Mouse (Mus musculus): ENCODE data around the gene Sec31a. TPM values are rescaled to one million over a fixed set of nuclear protein-coding genes. Genes with fewer than 3 reads are reported as not detected.
"Not testable (repeated sequence)": the region's sequence is repeated elsewhere in the genome, so short reads cannot be mapped to it uniquely, and the experiment has no call there.

Sec31a gene
- polyA plus RNA-seq, 1 experiment from 2014 or later, result 90.3 TPM

- peak overlapping the region; percentile 67 for H3K4me3 ChIP-seq (replicated peaks)
- H3K27me3 ChIP-seq, result no peaks in the 10 kb centered on the region
- peaks cover 63% of the 10 kb centered on the region for H3K4me1 ChIP-seq (replicated peaks)
- WGBS, result 16% methylated on average over 5 of the region's 5 CpGs
- H3K9ac ChIP-seq (replicated peaks), result peak overlapping the region; percentile 88
- H3K36me3 ChIP-seq, result peaks cover 49% of the 10 kb centered on the region
- H3K9me3 ChIP-seq, result no peaks in the 10 kb centered on the region
- ATAC-seq, result no peak
- peak overlapping the region; percentile 93 for H3K4me2 ChIP-seq (replicated peaks)
- H3K27ac ChIP-seq, result 0 out of 2 replicates have a peak overlapping the region, but pooled peaks have one; percentile 0
Observed at GRCm38 (mm10) chr5:100428031-100428733, 12.1 kb upstream of the Sec31a start.

GRCm38 (mm10) chr5:100427276-100427675, 11.2 kb upstream of the Sec31a start:
- 57% methylated on average over 9 of the region's 9 CpGs for WGBS
- H3K4me3 ChIP-seq (replicated peaks), result peak overlapping the region; percentile 67
- peaks cover 72% of the 10 kb centered on the region for H3K4me1 ChIP-seq (replicated peaks)
- ATAC-seq, result no peak
- H3K4me2 ChIP-seq (replicated peaks), result peak overlapping the region; percentile 93
- H3K36me3 ChIP-seq, result peaks cover 58% of the 10 kb centered on the region
- H3K27ac ChIP-seq, result no peak overlapping the region
- no peaks in the 10 kb centered on the region for H3K9me3 ChIP-seq
- H3K27me3 ChIP-seq, result no peaks in the 10 kb centered on the region
- peak overlapping the region; percentile 88 for H3K9ac ChIP-seq (replicated peaks)

DNA sequence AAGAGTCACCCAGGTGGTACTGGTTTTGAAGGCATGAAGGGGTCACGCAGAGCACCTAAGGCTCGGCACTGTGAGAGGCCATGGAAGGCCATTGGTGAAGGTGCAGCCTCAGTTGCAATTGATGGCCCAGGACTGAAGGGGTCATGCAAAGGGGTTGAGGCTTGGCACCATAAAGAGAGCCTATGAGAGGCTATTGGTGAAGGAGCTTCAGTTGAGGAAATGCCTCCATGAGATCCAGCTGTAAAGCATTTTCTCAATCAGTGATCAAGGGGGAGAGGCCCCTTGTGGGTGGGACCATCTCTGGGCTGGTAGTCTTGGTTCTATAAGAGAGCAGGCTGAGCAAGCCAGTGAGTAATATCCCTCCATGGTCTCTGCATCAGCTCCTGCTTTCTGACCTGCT, 9.8 kb upstream of the Sec31a start:
- H3K9ac ChIP-seq (replicated peaks); H3K27ac ChIP-seq; H3K4me2 ChIP-seq (replicated peaks); H3K27me3 ChIP-seq; ATAC-seq; H3K9me3 ChIP-seq: not testable (repeated sequence)
- H3K4me3 ChIP-seq (replicated peaks), result 0 out of 2 replicates have a peak overlapping the region, but pooled peaks have one; percentile 67
- 80% methylated on average over 2 of the region's 2 CpGs for WGBS
- peaks cover 72% of the 10 kb centered on the region for H3K36me3 ChIP-seq
- H3K4me1 ChIP-seq (replicated peaks), result peaks cover 71% of the 10 kb centered on the region

DNA sequence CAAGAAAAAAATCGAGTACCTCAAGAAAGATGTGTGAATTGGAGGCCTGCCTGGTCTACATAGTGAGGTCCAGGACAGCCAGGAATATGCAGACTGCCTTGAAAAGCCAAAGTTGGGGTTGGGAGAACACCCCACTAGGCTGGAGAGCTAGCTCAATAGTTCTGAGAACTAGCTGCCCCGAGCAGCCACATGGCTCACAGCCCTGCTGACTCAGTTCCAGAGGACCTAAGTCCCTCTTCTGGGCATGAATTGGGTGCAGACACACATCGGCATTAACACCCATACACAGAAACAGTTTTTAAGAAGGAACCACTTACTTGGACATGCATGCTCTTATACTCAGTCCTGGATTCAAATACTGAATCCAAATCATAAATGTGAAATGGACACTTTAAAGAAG, 8.2 kb upstream of the Sec31a start:
- 92% methylated on average over 3 of the region's 3 CpGs for WGBS
- 0 out of 2 replicates have a peak overlapping the region, but pooled peaks have one; percentile 0 for H3K4me3 ChIP-seq (replicated peaks)

GRCm38 (mm10) chr5:100423626-100424025, 7.6 kb upstream of the Sec31a start:
- no peak for ATAC-seq
- Histone ChIP-seq H3K4me2 (replicated peaks) (0 out of 2 replicates have a peak overlapping the region, but pooled peaks have one; percentile 23), H3K36me3 (peaks cover 93% of the 10 kb centered on the region), H3K9ac (replicated peaks) (0 out of 2 replicates have a peak overlapping the region, but pooled peaks have one; percentile 40), H3K4me3 (replicated peaks) (no peak overlapping the region), H3K9me3 (no peaks in the 10 kb centered on the region), H3K4me1 (replicated peaks) (peaks cover 61% of the 10 kb centered on the region), H3K27ac (no peak overlapping the region), H3K27me3 (no peaks in the 10 kb centered on the region)
- WGBS, result 80% methylated on average over 7 of the region's 7 CpGs

More for the DNA sequence above, 8.2 kb upstream of the Sec31a start:
- Histone ChIP-seq H3K27ac (no peak overlapping the region), H3K9me3 (no peaks in the 10 kb centered on the region), H3K36me3 (peaks cover 86% of the 10 kb centered on the region), H3K4me1 (replicated peaks) (peaks cover 61% of the 10 kb centered on the region), H3K9ac (replicated peaks) (peak overlapping the region; percentile 40; the same call in 1 of the 2 replicates), H3K4me2 (replicated peaks) (peak overlapping the region; percentile 23; the same call in 1 of the 2 replicates), H3K27me3 (no peaks in the 10 kb centered on the region)
- ATAC-seq, result no peak

DNA sequence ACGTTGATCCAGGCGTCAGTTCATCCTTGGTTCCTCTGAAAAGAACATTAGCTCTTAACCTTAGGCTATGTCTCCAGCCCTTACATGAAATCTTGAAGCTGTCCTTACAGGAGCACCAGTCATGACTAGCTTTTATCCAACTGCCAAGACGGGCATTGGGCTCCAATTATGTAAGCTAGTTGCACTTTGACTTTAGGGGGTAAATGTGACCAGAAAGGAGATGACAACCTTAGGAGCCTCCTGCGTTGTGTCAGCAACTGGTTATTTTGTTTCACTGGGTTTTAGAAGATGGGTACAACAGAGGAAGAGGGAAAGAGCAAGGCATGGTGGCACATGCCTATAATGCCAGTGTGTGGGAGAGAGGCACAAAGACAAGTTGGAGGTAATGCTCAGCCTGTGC, 2.8 kb upstream of the Sec31a start:
- H3K36me3 ChIP-seq, result peaks cover 59% of the 10 kb centered on the region
- no peak for ATAC-seq
- H3K9me3 ChIP-seq, result no peaks in the 10 kb centered on the region
- 66% methylated on average over 4 of the region's 4 CpGs for whole genome bisulfite sequencing
- H3K4me1 ChIP-seq (replicated peaks), result peaks cover 43% of the 10 kb centered on the region
- no peak overlapping the region for H3K4me2 ChIP-seq (replicated peaks)
- H3K4me3 ChIP-seq (replicated peaks), result no peak overlapping the region
- H3K27ac ChIP-seq, result no peak overlapping the region
- H3K9ac ChIP-seq (replicated peaks), result no peak overlapping the region
- no peaks in the 10 kb centered on the region for H3K27me3 ChIP-seq

DNA sequence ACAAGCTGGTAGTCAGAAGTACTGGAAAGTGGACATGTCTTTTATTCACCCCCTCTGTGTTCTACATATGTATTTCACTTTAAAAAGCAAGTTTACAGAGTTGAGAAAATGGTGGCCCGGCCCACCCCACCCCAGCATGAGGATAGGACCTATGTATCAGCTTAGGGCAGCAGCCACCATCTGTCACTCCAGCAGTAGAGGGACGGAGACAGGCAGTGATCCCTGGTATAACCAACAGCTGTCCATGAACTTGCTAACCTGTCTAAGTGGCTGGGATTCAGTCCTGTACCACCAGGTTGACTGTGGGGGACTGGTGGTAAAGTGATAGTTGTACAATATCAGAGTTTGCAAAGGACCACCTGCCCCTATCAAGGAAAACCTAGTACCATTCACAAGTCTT, 2.0 kb upstream of the Sec31a start:
- Histone ChIP-seq H3K36me3 (peaks cover 51% of the 10 kb centered on the region), H3K4me2 (replicated peaks) (no peak overlapping the region), H3K27ac (no peak overlapping the region), H3K9ac (replicated peaks) (no peak overlapping the region), H3K9me3 (no peaks in the 10 kb centered on the region), H3K27me3 (no peaks in the 10 kb centered on the region), H3K4me3 (replicated peaks) (no peak overlapping the region), H3K4me1 (replicated peaks) (peaks cover 40% of the 10 kb centered on the region)
- ATAC-seq, result no peak
- 82% methylated on average over 2 of the region's 2 CpGs for WGBS

DNA sequence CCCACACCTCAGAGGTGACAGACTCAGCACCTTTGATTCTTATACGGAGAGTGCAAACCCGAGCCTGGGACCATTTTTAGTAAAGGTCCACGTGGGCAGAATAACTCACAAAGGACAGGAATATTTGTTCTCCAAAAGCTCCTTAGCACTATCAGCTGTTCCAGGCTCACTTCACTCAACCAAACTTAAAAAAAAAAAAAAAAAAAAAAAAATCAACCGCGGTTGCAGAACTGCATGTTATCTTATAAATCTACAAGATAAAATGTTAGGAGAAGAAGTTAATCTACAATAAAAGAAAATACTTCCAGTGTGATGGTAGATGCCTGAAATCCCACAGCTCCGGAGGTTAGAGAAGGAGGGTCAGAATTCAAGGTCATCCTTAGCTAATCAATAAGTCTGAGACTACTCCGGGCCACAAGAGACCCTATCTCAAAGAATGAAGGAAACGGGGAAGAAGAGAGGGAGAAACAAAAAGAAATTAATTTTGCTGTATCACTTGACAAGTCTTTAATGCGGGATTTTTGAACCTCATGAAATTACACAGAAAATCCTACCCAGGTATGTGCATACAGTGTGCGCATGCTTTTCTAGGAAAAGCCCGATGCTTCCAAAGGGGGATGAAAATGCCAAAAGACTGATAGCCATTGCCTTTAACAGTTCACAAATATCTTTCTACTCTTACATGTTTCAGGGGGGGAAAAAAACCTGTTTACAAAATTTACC, 1.4 kb downstream of the Sec31a start:
- Histone ChIP-seq H3K27me3 (no peaks in the 10 kb centered on the region), H3K9me3 (no peaks in the 10 kb centered on the region), H3K4me2 (replicated peaks) (peak overlapping the region; percentile 71), H3K9ac (replicated peaks) (0 out of 2 replicates have a peak overlapping the region, but pooled peaks have one; percentile 28), H3K36me3 (peaks cover 18% of the 10 kb centered on the region), H3K4me3 (replicated peaks) (peak overlapping the region; percentile 86), H3K4me1 (replicated peaks) (peaks cover 30% of the 10 kb centered on the region), H3K27ac (no peak overlapping the region)
- no peak for ATAC-seq
- 81% methylated on average over 11 of the region's 11 CpGs for WGBS

GRCm38 (mm10) chr5:100412886-100413285, 3.1 kb downstream of the Sec31a start:
- 0 out of 2 replicates have a peak, but pooled peaks cover under 1% of the 10 kb centered on the region for H3K36me3 ChIP-seq
- H3K9me3 ChIP-seq, result no peaks in the 10 kb centered on the region
- H3K4me1 ChIP-seq (replicated peaks), result peaks cover 30% of the 10 kb centered on the region
- no peak overlapping the region for H3K9ac ChIP-seq (replicated peaks)
- H3K27ac ChIP-seq, result no peak overlapping the region
- ATAC-seq, result no peak
- no peak overlapping the region for H3K4me2 ChIP-seq (replicated peaks)
- WGBS, result 93% methylated on average over 3 of the region's 3 CpGs
- no peaks in the 10 kb centered on the region for H3K27me3 ChIP-seq
- H3K4me3 ChIP-seq (replicated peaks), result no peak overlapping the region

DNA sequence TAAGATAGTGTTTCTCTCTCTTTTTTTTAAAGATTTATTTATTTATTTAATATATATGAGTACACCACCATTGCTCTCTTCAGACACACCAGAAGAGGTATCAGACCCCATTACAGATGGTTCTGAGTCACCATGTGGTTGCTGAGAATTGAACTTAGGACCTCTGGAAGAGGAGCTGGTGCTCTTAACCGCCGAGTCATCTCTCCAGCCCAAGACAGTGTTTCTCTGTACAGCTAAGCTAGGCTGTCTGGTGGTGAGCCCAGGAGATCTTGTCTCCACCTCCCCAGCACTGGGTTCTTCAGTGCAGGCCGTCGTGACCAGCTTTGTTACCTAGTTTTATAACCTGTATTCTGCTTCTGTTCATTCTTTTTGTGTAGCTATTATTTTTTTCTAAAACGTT, 5.8 kb downstream of the Sec31a start:
- Histone ChIP-seq H3K4me1 (replicated peaks) (peaks cover 19% of the 10 kb centered on the region), H3K9ac (replicated peaks) (no peak overlapping the region), H3K27me3 (no peaks in the 10 kb centered on the region), H3K4me3 (replicated peaks) (no peak overlapping the region), H3K27ac (no peak overlapping the region), H3K36me3 (peaks cover 15% of the 10 kb centered on the region), H3K9me3 (no peaks in the 10 kb centered on the region), H3K4me2 (replicated peaks) (no peak overlapping the region)
- 94% methylated on average over 5 of the region's 5 CpGs for WGBS
- no peak for ATAC-seq

DNA sequence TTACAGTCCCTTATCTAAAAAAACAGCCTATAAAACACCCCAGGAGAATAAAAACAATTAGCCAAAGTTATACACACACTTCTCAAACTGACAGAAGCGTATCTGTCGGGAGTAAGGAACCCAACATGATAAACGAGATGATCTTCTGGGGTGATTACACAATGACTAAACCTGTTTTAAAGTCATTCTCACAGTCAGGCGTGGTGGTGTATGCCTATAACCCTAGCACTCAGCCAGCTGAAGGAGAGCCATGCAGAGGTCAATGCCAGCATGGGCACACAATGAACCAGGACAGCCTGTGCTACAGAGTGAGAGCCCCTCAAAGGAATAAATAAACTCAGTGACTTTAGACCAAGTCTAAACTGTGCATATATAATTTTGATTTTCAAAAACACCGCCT, 7.5 kb downstream of the Sec31a start:
- no peak for ATAC-seq
- no peak overlapping the region for H3K9ac ChIP-seq (replicated peaks)
- H3K4me2 ChIP-seq (replicated peaks), result no peak overlapping the region
- no peaks in the 10 kb centered on the region for H3K9me3 ChIP-seq
- H3K27ac ChIP-seq, result no peak overlapping the region
- no peaks in the 10 kb centered on the region for H3K27me3 ChIP-seq
- 87% methylated on average over 5 of the region's 5 CpGs for WGBS
- H3K4me3 ChIP-seq (replicated peaks), result no peak overlapping the region
- H3K36me3 ChIP-seq, result peaks cover 28% of the 10 kb centered on the region
- H3K4me1 ChIP-seq (replicated peaks), result peaks cover 2% of the 10 kb centered on the region; the same call in 1 of the 2 replicates

- ATAC-seq, result no peak
- Histone ChIP-seq H3K9ac (replicated peaks) (no peak overlapping the region), H3K9me3 (no peaks in the 10 kb centered on the region), H3K36me3 (peaks cover 79% of the 10 kb centered on the region), H3K4me1 (replicated peaks) (no peaks in the 10 kb centered on the region), H3K27me3 (no peaks in the 10 kb centered on the region), H3K4me2 (replicated peaks) (no peak overlapping the region), H3K27ac (no peak overlapping the region), H3K4me3 (replicated peaks) (no peak overlapping the region)
- WGBS, result 96% methylated on average over 3 of the region's 3 CpGs
Observed at GRCm38 (mm10) chr5:100396753-100397152, 19.3 kb downstream of the Sec31a start.
